Mouse (Mus musculus) forebrain, embryonic 15.5 days (tissue): ENCODE measurements at regions not wholly inside any gene's neighbourhood (a gene's known extent, or its start where the extent isn't known, plus 50 kb on each side); places are given as distances from the start of the nearest gene placed in this dataset.

Source experiments
- ATAC-seq: fragments of 200-750 bp; cut with Nextera tagmentation; replicated peaks from 2 replicates; pipeline ENCODE4 v1.8.0; 2017; ENCODE audit warnings: mild to moderate bottlenecking, moderate TSS enrichment, moderate library complexity
- H3K27ac ChIP-seq: fragments of 300-500 bp; sonication (generic); replicated peaks from 2 replicates; pipeline ENCODE4 v1.5.1; 2015; ENCODE audit warnings: mild to moderate bottlenecking, inconsistent platforms
- H3K27me3 ChIP-seq: fragments of 300-500 bp; sonication (generic); 2 replicates; pipeline ENCODE4 v1.6.1; 2015; ENCODE audit warnings: inconsistent platforms
- H3K36me3 ChIP-seq: fragments of 300-500 bp; sonication (generic); 2 replicates; pipeline ENCODE4 v1.6.1; 2015; ENCODE audit warnings: mild to moderate bottlenecking, inconsistent platforms
- H3K4me1 ChIP-seq: fragments of 300-500 bp; sonication (generic); 2 replicates; pipeline ENCODE4 v1.6.1; 2015; ENCODE audit warnings: inconsistent platforms
- H3K4me2 ChIP-seq: fragments of 300-500 bp; sonication (generic); replicated peaks from 2 replicates; pipeline ENCODE4 v1.6.1; 2015; ENCODE audit warnings: mild to moderate bottlenecking, inconsistent platforms
- H3K4me3 ChIP-seq: fragments of 300-500 bp; sonication (generic); 2 replicates; pipeline ENCODE4 v1.5.1; 2015; ENCODE audit warnings: mild to moderate bottlenecking, inconsistent platforms
- H3K9ac ChIP-seq: fragments of 300-500 bp; sonication (generic); replicated peaks from 2 replicates; pipeline ENCODE4 v1.6.1; 2015; ENCODE audit warnings: mild to moderate bottlenecking, inconsistent platforms
- H3K9me3 ChIP-seq: fragments of 300-500 bp; sonication (generic); 2 replicates; pipeline ENCODE4 v1.6.1; 2016; ENCODE audit warnings: inconsistent platforms
- WGBS: fragments of 180-500 bp; shearing (Covaris S2); methylation state at CpG from one replicate; pipeline ENCODE4 v1.1.7; 2015; ENCODE audit warnings: mixed read lengths; 5-methylcytosine and 5-hydroxymethylcytosine counted together

DNA sequence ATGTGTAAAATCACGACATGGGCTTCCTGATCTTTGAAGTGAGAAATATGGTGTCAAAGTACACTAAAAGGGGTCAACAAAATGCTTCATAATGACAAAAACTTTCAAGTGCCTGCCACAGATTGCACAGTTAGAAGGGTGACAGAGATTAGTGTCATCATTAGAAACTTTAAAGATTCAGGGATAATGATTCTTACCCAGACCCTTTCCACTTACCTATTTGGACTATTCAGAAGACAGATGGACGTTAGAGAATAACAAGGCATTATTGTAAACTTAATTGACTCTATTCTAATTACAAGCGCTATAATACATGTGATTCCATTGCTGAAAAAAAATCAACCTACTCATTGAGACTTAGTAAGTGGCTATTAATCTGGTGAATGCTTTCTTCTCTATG, 162.6 kb upstream of the Pcdh20 start:
- 24% methylated on average over 3 of the region's 3 CpGs for WGBS
- H3K4me3 ChIP-seq = no peak overlapping the region
- no peak for ATAC-seq
- H3K27me3 ChIP-seq = no peaks in the 10 kb centered on the region
- H3K9me3 ChIP-seq = no peaks in the 10 kb centered on the region
- H3K4me2 ChIP-seq = no peak overlapping the region
- no peaks in the 10 kb centered on the region for H3K4me1 ChIP-seq
- no peaks in the 10 kb centered on the region for H3K36me3 ChIP-seq
- H3K9ac ChIP-seq = no peak overlapping the region
- no peak overlapping the region for H3K27ac ChIP-seq

- Histone ChIP-seq H3K27ac (no peak overlapping the region), H3K36me3 (no peaks in the 10 kb centered on the region), H3K4me2 (no peak overlapping the region), H3K4me3 (no peak overlapping the region), H3K9ac (no peak overlapping the region), H3K27me3 (no peaks in the 10 kb centered on the region), H3K9me3 (no peaks in the 10 kb centered on the region), H3K4me1 (no peaks in the 10 kb centered on the region)
- no peak for ATAC-seq
- WGBS = 78% methylated on average over 2 of the region's 2 CpGs
Observed at GRCm38 (mm10) chr14:88595376-88595775, 124.2 kb upstream of the Pcdh20 start.

DNA sequence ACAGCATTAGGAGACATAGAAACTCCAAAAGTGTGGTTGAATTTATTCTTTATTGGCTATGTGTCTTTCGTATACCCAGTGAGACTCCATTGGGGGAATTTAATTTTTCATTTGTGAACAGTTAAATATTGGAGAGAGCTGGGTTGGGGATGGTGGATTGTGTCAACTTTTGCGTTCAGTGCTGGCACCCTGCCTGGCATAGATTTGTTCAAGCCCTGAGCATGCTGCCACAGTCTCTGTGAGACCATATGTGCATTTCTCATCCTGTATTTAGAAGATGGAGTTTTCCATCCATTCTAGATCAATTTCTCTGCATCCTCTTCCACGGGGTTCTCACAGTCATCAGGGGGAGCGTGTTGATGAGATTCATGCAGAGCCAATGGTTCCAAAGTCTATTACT, 98.9 kb upstream of the Pcdh20 start:
- Histone ChIP-seq H3K4me2 (no peak overlapping the region), H3K27me3 (no peaks in the 10 kb centered on the region), H3K4me1 (no peaks in the 10 kb centered on the region), H3K27ac (peak overlapping the region; percentile 31; the same call in 1 of the 2 replicates), H3K9ac (no peak overlapping the region), H3K4me3 (no peak overlapping the region), H3K9me3 (no peaks in the 10 kb centered on the region), H3K36me3 (no peaks in the 10 kb centered on the region)
- peak; percentile 94 for ATAC-seq
- 55% methylated on average over 4 of the region's 4 CpGs for WGBS

DNA sequence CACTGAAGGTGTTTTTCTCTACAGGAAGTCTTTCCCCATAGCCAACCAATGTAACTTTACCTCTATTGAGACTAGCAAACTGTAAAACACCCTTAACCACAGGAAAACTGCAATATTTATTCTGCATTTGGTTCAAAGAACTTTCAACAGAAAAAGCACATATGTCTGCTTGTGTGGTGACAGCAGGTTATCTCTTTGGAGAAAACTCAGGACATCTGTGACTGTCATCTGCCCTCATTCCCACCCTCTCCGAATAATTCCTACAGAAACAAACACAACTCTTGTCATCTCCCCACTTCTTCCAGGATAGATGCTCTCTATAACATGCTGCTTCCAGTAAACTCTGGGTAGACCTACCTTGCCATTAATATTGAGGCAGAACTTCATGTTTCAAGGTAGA, 96.4 kb upstream of the Pcdh20 start:
- Histone ChIP-seq H3K27ac (no peak overlapping the region), H3K4me2 (no peak overlapping the region), H3K4me1 (no peaks in the 10 kb centered on the region), H3K27me3 (no peaks in the 10 kb centered on the region), H3K9me3 (no peaks in the 10 kb centered on the region), H3K36me3 (no peaks in the 10 kb centered on the region), H3K9ac (no peak overlapping the region), H3K4me3 (no peak overlapping the region)
- no peak for ATAC-seq
- WGBS = 73% methylated on average over 1 of the region's 1 CpGs

DNA sequence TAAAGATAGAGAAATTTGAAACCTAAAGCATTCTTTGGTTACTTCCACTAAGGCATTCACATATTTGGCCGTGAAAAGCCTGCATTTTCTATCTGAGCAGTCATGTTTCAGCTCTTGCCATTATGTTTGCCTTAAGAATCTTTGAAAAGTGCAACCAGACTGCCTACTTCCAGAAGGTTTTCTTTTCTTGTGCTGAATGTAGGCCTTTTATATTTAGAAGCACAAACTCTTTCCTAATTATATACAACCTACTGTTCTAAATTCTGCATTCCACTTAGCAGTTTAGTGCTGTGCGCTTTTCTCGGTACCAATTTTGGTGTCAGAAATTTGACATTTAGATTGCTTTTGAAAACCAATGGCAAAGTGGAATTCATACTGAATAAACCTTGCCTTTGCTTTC, 72.4 kb upstream of the Pcdh20 start:
- no peak overlapping the region for H3K27ac ChIP-seq
- no peak overlapping the region for H3K9ac ChIP-seq
- WGBS = 51% methylated on average over 3 of the region's 3 CpGs
- H3K4me2 ChIP-seq = no peak overlapping the region
- H3K4me3 ChIP-seq = no peak overlapping the region
- no peaks in the 10 kb centered on the region for H3K27me3 ChIP-seq
- H3K9me3 ChIP-seq = no peaks in the 10 kb centered on the region
- ATAC-seq = no peak
- no peaks in the 10 kb centered on the region for H3K36me3 ChIP-seq
- H3K4me1 ChIP-seq = no peaks in the 10 kb centered on the region

- no peak overlapping the region for H3K4me3 ChIP-seq
- H3K9me3 ChIP-seq = no peaks in the 10 kb centered on the region
- H3K27me3 ChIP-seq = no peaks in the 10 kb centered on the region
- no peak overlapping the region for H3K4me2 ChIP-seq
- H3K27ac ChIP-seq = no peak overlapping the region
- H3K36me3 ChIP-seq = no peaks in the 10 kb centered on the region
- no peaks in the 10 kb centered on the region for H3K4me1 ChIP-seq
- ATAC-seq = no peak
- whole genome bisulfite sequencing = 95% methylated on average over 1 of the region's 1 CpGs
- no peak overlapping the region for H3K9ac ChIP-seq
Observed at GRCm38 (mm10) chr14:88542522-88542921, 71.3 kb upstream of the Pcdh20 start.
